Mouse (Mus musculus) kidney, embryonic 16.5 days (tissue): ENCODE measurements around the gene Zfp866. TPM values are rescaled to one million over a fixed set of nuclear protein-coding genes. Genes with fewer than 3 reads are reported as not detected.

Experiments used
- polyA plus RNA-seq: library from polyadenylated mRNA; unstranded; fragments of >200 nt; fragmentation: Nextera tagmentation; extraction: Ambion mirVana; gene quantifications from 2 replicates; pipeline ENCODE4 v1.2.1, GENCODE M21; 2015

The Zfp866 gene
- polyA plus RNA-seq, 1 experiment from 2014 or later = 30.1 TPM

Other genes starting within 250 kb of the Zfp866 start
- 26.6 and 30.2 TPM in 2 replicates for gene Zfp868, start 165.6 kb downstream of the Zfp866 start, polyA plus RNA-seq
- gene Zfp964, start 136.7 kb downstream of the Zfp866 start, polyA plus RNA-seq = 2.2 and 2.3 TPM in 2 replicates
- 32.9 and 35.5 TPM in 2 replicates for gene Zfp869, start 80.5 kb downstream of the Zfp866 start, polyA plus RNA-seq
- gene Zfp963, start 41.2 kb downstream of the Zfp866 start, polyA plus RNA-seq = 6.8 and 8.4 TPM in 2 replicates
- 0.68 and 0.82 TPM in 2 replicates for gene Gm20422, start 16.3 kb downstream of the Zfp866 start, polyA plus RNA-seq
- gene Atp13a1, start within 50 bp of the Zfp866 start, polyA plus RNA-seq = 61.4 and 62.3 TPM in 2 replicates
- 10.1 and 11.3 TPM in 2 replicates for gene Gmip, start 17.5 kb upstream of the Zfp866 start, polyA plus RNA-seq
- 0.86 and 0.96 TPM in 2 replicates for gene Lpar2, start 31.3 kb upstream of the Zfp866 start, polyA plus RNA-seq
- gene Pbx4, start 41.3 kb upstream of the Zfp866 start, polyA plus RNA-seq = 8.8 and 9.3 TPM in 2 replicates
- 0.94 and 0.99 TPM in 2 replicates for gene Cilp2, start 96.5 kb upstream of the Zfp866 start, polyA plus RNA-seq
- gene Tssk6, start 111.0 kb upstream of the Zfp866 start, polyA plus RNA-seq = 3.8 and 3.9 TPM in 2 replicates
- 197 and 199 TPM in 2 replicates for gene Ndufa13, start 111.4 kb upstream of the Zfp866 start, polyA plus RNA-seq
- 3.1 and 5.0 TPM in 2 replicates for gene Yjefn3, start 111.5 kb upstream of the Zfp866 start, polyA plus RNA-seq
- 40.6 and 43.3 TPM in 2 replicates for gene Gatad2a, start 205.2 kb upstream of the Zfp866 start, polyA plus RNA-seq